Mouse (Mus musculus) stomach, postnatal 0 days (tissue): Measurements from ENCODE around the gene Mif4gd. TPM values are rescaled to one million over a fixed set of nuclear protein-coding genes. Genes with fewer than 3 reads are reported as not detected.

Source experiments
- ATAC-seq: fragments of 200-750 bp; cut with Nextera tagmentation; 2 replicates; pipeline ENCODE4 v1.8.0; 2017; ENCODE audit not compliant: low FRiP score, low TSS enrichment
- DNase-seq: peaks from one replicate; pipeline ENCODE4 v3.0.0-alpha.2; 2016; ENCODE audit warnings: low spot score
- H3K27ac ChIP-seq: fragments of 300-500 bp; sonication (generic); replicated peaks from 2 replicates; pipeline ENCODE4 v1.5.1; 2014; ENCODE audit warnings: mild to moderate bottlenecking, control low read depth
- H3K27me3 ChIP-seq: fragments of 300-500 bp; sonication (generic); 2 replicates; pipeline ENCODE4 v1.6.1; 2014; ENCODE audit warnings: low read length; ENCODE audit not compliant: control insufficient read depth, insufficient read depth
- H3K36me3 ChIP-seq: fragments of 300-500 bp; sonication (generic); 2 replicates; pipeline ENCODE4 v1.6.1; 2014; ENCODE audit warnings: low read length, mixed read lengths; ENCODE audit not compliant: control insufficient read depth, insufficient read depth
- H3K4me1 ChIP-seq: fragments of 300-500 bp; sonication (generic); replicated peaks from 2 replicates; pipeline ENCODE4 v1.6.1; 2014; ENCODE audit warnings: antibody characterized with exemption; ENCODE audit not compliant: control insufficient read depth, insufficient read depth
- H3K4me2 ChIP-seq: fragments of 300-500 bp; sonication (generic); replicated peaks from 2 replicates; pipeline ENCODE4 v1.6.1; 2014; ENCODE audit warnings: low read depth, mild to moderate bottlenecking, control low read depth, moderate library complexity
- H3K4me3 ChIP-seq: fragments of 300-500 bp; sonication (generic); 2 replicates; pipeline ENCODE4 v1.5.1; 2014; ENCODE audit warnings: low read depth, low read length, control low read depth
- H3K9ac ChIP-seq: fragments of 300-500 bp; sonication (generic); 2 replicates; pipeline ENCODE4 v1.6.1; 2014; ENCODE audit warnings: mild to moderate bottlenecking, low read length, control low read depth, mixed read lengths
- H3K9me3 ChIP-seq: fragments of 300-500 bp; sonication (generic); 2 replicates; pipeline ENCODE4 v1.6.1; 2016; ENCODE audit warnings: low read length; ENCODE audit not compliant: control insufficient read depth
- CTCF ChIP-seq: IDR thresholded peaks from 2 replicates; pipeline ENCODE4 v1.5.1; 2016; ENCODE audit warnings: antibody characterized with exemption, low read depth, mild to moderate bottlenecking, moderate library complexity
- EP300 ChIP-seq: optimal IDR thresholded peaks from 2 replicates; pipeline ENCODE3; 2016; ENCODE audit warnings: antibody characterized with exemption
- WGBS: fragments of 180-500 bp; shearing (Covaris S2); extraction: QIAGEN DNeasy Blood & Tissue Kit; methylation state at CpG from one replicate; pipeline ENCODE4 v1.1.7; 2014; 5-methylcytosine and 5-hydroxymethylcytosine counted together
- polyA plus RNA-seq: library from polyadenylated mRNA; unstranded; fragments of >200 nt; fragmentation: Nextera tagmentation; extraction: Ambion mirVana; gene quantifications from 2 replicates; pipeline ENCODE4 v1.2.1, GENCODE M21; 2015

The Mif4gd gene
- polyA plus RNA-seq, 1 experiment from 2014 or later: 48.9 TPM

DNA sequence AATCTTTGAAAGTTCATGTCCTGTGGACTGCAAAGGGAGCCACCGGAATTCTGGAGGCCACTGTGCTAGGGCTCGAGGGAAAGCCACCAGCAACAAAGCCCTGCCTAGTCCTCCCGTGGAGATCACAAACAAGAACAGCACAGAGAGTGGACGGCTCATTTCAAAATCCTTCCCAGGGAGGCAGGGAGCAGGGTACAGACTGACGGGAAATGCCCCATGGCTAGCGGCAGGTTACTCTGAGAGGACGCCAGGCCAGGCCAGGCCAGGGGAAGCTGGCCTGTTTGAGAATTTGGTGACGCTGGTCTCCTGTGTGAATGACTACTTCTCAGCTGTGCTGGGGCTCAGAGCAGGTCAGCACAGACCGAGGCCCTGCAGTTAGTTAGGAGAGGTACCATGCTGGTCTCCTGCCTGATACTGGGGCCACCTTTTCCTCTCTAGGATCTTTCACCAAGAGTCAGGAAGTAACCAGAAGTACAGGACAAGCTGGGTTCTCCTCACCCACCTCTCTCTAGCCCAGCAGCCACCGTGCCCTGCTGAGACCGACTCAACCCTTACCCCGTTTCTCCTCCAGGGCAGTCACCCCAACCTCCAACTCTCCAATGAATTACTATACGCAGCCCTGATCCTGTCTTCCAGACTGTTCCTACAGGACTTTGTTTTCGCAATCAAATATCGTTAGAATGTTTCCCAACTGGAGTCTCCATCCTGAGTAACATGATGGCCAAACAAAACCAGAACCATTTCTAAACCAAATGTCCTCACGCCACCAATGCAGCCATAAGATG, 6.2 kb upstream of the Mif4gd start:
- Histone ChIP-seq H3K4me3 (no peak overlapping the region), H3K9ac (no peak overlapping the region), H3K9me3 (no peaks in the 10 kb centered on the region), H3K4me1 (no peaks in the 10 kb centered on the region), H3K36me3 (peaks cover 16% of the 10 kb centered on the region), H3K27ac (no peak overlapping the region), H3K27me3 (no peaks in the 10 kb centered on the region), H3K4me2 (no peak overlapping the region)
- ATAC-seq (no peak), DNase-seq (no peak)
- WGBS: 82% methylated on average over 16 of the region's 16 CpGs
- TF ChIP-seq EP300: no peak
- no peak for TF ChIP-seq CTCF

GRCm38 (mm10) chr11:115618001-115618400, 5.2 kb upstream of the Mif4gd start:
- DNase-seq (no peak), ATAC-seq (no peak)
- Histone ChIP-seq H3K36me3 (peaks cover 16% of the 10 kb centered on the region), H3K27ac (no peak overlapping the region), H3K4me2 (no peak overlapping the region), H3K4me1 (no peaks in the 10 kb centered on the region), H3K9me3 (no peaks in the 10 kb centered on the region), H3K9ac (no peak overlapping the region), H3K27me3 (no peaks in the 10 kb centered on the region), H3K4me3 (no peak overlapping the region)
- 83% methylated on average over 2 of the region's 2 CpGs for WGBS
- TF ChIP-seq CTCF (no peak), EP300 (no peak)

- 81% methylated on average over 6 of the region's 6 CpGs for WGBS
- ATAC-seq (no peak), DNase-seq (no peak)
- Histone ChIP-seq H3K9ac (no peak overlapping the region), H3K27ac (no peak overlapping the region), H3K4me3 (no peak overlapping the region), H3K4me2 (no peak overlapping the region), H3K36me3 (peaks cover 13% of the 10 kb centered on the region), H3K27me3 (no peaks in the 10 kb centered on the region), H3K9me3 (no peaks in the 10 kb centered on the region), H3K4me1 (peaks cover under 1% of the 10 kb centered on the region; the same call in 1 of the 2 replicates)
- TF ChIP-seq EP300 (no peak), CTCF (no peak)
Observed at GRCm38 (mm10) chr11:115616893-115617292, 4.1 kb upstream of the Mif4gd start.

GRCm38 (mm10) chr11:115616371-115616770, 3.6 kb upstream of the Mif4gd start:
- H3K27ac ChIP-seq: no peak overlapping the region
- ATAC-seq: no peak
- H3K36me3 ChIP-seq: peaks cover 10% of the 10 kb centered on the region
- DNase-seq: no peak
- 87% methylated on average over 7 of the region's 7 CpGs for WGBS
- H3K4me2 ChIP-seq: no peak overlapping the region
- TF ChIP-seq EP300 (no peak), CTCF (no peak)
- H3K9ac ChIP-seq: no peak overlapping the region
- no peaks in the 10 kb centered on the region for H3K27me3 ChIP-seq
- H3K9me3 ChIP-seq: no peaks in the 10 kb centered on the region
- peaks cover 5% of the 10 kb centered on the region; the same call in 1 of the 2 replicates for H3K4me1 ChIP-seq
- H3K4me3 ChIP-seq: no peak overlapping the region

- ATAC-seq (no peak), DNase-seq (no peak)
- Histone ChIP-seq H3K27me3 (no peaks in the 10 kb centered on the region), H3K27ac (peak overlapping the region; percentile 58), H3K36me3 (peaks cover 9% of the 10 kb centered on the region), H3K9ac (peak overlapping the region; percentile 18; the same call in 1 of the 2 replicates), H3K4me2 (no peak overlapping the region), H3K9me3 (no peaks in the 10 kb centered on the region), H3K4me1 (peaks cover 5% of the 10 kb centered on the region; the same call in 1 of the 2 replicates), H3K4me3 (no peak overlapping the region)
- no peak for TF ChIP-seq EP300
- TF ChIP-seq CTCF: no peak
- WGBS: 85% methylated on average over 6 of the region's 6 CpGs
Observed at GRCm38 (mm10) chr11:115615875-115616274, 3.1 kb upstream of the Mif4gd start.
